Mouse (Mus musculus): ENCODE data around the gene Fmo6.
A peak's percentile ranks its signal among the peaks of the same experiment; 100 is the strongest.

The Fmo6 gene

GRCm38 (mm10) chr1:162914932-162915556 is 22.3 kb downstream of the Fmo6 start:
- DNase-seq (ENCODE audit: low read depth), result no peak

GRCm38 (mm10) chr1:162912085-162912484 is 25.2 kb downstream of the Fmo6 start:
- no peak for DNase-seq (ENCODE audit: low read depth)

DNA sequence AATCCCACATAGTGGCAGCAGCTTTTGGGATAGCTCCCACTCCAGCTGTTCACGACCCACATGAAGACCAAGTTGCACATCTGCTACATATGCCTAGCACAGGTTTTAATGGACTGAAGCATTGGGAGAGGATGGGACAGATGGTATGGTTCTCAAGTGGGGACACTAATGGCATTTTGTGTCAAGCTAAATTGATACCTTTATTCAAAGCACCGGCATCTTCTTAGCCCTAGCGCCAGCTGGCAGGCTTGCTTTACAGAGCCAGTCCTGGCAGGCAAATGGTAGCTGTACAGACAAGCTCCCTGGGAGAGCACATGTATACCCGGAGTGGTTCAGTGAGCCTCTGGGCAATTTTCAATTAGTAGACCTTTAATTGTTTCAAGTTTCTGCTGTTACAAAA is 35.4 kb downstream of the Fmo6 start:
- DNase-seq (ENCODE audit: low read depth), result no peak

DNA sequence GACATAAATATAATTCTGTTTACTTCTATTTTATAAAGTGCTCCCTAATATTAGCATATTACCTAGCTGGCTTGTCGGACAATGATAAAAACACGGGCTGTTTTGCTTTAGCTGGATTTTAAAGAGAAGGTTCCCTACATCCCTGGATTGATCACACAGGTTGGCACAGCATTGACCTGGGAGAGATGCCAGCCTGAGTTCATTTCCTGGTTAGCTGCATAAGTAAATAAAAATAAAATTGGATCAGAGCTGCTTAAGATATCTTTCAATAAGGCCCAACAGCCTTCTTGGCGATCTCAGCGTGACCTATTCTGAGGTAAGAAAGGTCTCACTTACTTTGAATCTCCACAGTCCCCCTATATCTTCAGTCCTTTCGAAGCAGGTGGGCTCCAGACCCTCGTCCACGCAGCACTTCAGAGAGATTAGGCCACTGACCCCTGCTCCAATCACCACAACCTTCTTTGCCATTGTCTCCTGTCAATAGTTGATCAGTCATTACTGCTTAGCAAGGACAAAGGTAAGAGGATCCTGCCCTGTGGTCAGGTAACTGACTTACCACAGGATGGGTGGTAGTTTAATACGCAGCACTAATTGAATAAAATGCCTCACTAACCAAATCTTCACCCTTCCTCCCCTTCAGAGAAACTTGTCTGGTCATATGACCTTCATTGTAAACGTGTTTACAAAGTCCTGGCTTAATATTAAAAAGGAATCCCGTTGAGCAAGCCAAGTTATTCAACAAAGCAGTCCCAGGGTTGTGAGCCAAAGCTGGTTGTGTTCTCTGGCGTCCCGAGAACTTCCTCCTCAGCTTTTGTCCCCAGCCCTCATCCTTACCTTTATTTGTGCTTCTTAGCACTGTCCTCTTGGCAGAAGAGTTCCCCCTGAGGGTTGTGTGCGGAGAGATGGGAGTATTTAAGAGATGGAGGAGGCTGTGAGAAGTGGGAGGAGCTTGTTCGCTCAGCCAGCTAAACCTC is 39.2 kb downstream of the Fmo6 start, which contains the start of gene Fmo2:
Gene Fmo2, minus strand, starts transcription at position 889 of the 974 bp plus-strand sequence.
- no peak for DNase-seq (ENCODE audit: low read depth)

DNA sequence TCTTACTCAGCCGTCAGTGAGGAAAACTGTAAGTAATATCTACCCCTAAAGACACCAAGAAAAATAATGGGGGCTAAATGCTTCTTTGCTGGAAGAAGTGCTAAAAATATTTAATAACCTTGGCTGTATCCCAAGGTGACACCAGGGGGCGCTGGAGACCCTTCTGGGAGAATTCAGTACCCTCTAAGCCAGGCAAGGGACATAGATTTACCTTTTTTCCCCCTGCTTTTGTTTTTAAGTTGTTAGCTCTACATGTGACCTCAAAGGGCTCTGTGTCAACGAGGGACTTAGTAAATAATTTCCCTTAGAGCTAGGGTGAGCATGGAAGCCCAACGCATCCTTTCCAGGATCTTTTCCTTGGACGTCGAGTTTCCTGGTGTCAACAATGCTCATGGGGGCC is 41.4 kb downstream of the Fmo6 start:
- DNase-seq (ENCODE audit: low read depth), result no peak

DNA sequence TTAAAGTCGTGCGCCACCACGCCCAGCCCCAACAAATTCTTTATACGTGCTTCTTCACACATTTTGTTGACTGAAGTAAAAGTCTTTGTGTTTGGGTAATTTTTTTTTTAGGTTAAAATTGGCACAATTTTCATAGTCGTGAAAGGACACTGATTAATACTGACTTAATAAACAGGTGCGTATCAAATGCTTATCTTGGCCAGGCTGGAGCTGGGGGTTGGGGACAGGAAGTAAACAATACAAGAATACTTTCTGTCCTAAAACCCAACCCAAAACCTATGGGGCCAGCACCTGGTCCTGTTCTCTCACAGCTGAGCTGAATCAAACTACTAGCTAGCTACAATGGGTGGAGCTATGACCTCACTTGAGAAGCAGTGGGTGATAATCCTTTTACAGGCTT is 44.3 kb downstream of the Fmo6 start:
- DNase-seq (ENCODE audit: low read depth), result no peak

- peak; percentile 83 for DNase-seq (ENCODE audit: low read depth)
Observed at GRCm38 (mm10) chr1:162891980-162892451, 45.3 kb downstream of the Fmo6 start.

DNA sequence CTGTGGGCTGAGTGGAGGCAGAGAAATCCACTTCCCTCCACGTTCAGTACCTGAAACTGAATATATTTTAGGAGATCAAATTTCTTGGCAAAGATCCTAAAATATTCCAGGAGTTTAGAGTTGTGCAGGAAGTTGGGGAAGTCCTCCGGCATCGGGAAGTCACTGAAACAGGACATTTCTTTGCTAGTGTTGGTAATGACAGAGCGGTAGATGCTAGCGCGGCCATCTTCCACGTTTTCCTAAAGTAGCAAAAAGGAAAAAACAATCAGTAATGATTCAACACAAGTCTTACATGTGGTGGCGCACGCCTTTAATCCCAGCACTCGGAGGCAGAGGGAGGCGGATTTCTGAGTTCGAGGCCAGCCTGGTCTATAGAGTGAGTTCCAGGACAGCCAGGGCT is 48.7 kb downstream of the Fmo6 start:
- DNase-seq (ENCODE audit: low read depth), result no peak

GRCm38 (mm10) chr1:162887644-162888043 is 49.7 kb downstream of the Fmo6 start:
- DNase-seq (ENCODE audit: low read depth), result no peak

DNA sequence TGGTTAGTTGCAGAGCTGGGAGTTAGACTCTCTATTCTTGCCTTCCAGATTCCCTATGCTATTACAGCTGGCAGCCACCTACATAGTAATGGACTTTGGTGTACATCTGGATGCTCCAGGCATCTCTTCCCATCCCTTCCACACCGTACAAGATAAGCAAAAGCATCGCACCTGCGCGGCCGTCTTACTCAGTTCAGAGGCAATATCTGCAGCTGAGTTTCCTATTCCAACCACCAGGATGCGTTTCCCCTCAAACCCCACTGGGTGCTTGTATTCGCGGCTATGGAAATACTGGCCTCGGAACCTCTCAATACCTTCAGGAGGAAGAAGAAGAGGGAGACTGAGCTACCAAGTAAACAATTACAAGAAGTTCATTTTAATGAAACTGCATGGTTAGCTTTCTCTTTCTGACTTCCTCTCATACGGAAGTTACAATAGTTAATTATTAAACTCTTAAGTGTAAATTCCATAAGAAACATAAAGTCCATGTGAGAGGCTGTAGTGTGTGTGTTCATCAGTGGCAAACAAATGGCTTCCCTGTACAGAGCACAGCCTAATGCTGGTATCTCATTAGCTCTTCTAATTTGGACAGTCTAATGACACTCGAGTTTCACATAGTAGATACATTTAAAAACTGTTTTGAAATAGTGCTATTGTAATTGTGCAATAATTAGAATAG is 51.0 kb downstream of the Fmo6 start:
- no peak for DNase-seq (ENCODE audit: low read depth)

- DNase-seq (ENCODE audit: low read depth), result peak; percentile 65
Observed at GRCm38 (mm10) chr1:162882681-162883080, 54.6 kb downstream of the Fmo6 start.

DNA sequence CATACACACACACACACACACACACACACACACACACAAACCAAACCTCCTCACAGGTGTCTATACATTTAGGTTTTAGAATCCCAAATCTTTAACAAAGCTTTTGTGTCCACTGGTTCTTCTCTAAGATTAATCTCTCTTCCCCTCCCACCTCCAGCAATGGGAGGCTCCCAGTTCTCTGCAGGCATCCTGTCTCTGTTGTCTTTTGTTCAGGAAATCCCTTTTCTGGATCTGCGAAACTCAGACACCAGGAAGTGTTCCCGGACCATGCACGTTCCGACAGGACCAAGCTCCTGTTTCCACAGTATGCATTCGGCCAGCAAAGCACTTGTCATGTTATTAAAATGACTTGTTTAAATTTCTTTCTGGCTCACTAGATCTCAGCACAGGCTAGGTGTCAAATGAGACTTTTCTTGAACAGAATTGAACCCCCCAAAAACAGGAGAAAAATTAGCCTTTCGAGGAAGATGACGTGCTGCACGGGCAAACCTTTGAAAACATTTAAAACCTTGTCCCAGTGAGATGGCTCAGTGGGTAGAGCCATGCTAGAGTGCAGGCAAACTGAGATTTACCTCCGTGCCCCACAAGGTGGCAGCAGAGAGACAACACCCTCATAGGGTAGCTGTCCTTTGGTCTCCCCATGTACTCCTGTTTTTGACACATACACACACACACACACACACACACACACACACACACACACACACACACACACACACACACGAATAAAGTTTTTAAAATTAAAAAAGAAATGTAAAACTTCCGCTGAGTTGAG is 57.5 kb downstream of the Fmo6 start:
- no peak for DNase-seq (ENCODE audit: low read depth)

- DNase-seq (ENCODE audit: low read depth), result no peak
Observed at GRCm38 (mm10) chr1:162875091-162875490, 62.2 kb downstream of the Fmo6 start.

DNA sequence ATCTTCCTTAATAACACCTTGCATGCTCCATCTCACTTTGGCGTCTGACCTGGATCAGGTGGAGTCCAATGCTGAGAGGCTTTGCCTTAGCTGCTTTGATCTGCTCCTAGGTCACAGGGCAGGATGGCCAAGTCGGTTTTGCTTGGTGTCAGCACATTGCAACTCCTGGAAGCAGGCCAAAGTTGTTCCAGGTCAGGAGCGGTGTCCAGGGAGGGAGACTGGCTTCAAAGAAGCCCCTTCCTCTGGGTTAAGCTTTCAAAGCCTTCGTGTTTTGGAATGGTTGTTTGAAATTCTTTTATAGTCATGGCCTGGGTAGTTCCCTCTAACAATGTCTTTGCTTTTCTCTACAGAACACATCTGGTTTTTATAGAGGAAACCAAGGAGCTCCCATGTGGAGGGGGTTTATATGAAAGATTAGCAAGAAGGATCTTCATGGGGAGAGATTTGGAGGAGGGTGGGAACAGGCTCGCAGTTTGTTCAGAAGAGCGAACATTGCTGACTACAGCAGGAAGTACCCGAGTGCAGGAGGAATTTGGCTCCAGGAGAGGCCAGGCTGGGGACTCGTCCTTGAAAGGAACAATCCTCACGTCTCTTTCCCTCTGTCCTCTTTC is 65.5 kb downstream of the Fmo6 start:
- no peak for DNase-seq (ENCODE audit: low read depth)

DNA sequence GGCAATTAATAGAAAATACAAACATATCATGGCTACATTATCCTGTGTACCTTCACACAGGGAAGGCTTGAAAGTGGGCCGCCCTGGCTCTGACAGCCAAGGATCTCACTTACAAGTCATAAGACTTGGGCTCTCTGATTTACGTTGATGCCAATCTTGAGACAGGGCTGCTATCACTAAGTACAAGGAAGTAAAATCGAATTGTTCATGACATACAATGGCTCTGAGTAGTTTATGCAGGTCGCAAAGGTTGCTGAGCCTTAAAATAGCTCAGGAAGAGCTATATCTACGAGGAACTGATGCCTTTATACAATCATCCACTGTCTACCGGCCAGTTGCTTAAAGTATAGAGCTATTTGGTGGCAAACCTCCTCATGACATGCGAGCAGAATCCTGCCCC is 66.3 kb downstream of the Fmo6 start:
- DNase-seq (ENCODE audit: low read depth), result no peak

GRCm38 (mm10) chr1:162867396-162867795 is 69.9 kb downstream of the Fmo6 start:
- no peak for DNase-seq (ENCODE audit: low read depth)
